Mouse (Mus musculus): ENCODE measurements around the gene Ccr9. TPM values are rescaled to one million over a fixed set of nuclear protein-coding genes. Genes with fewer than 3 reads are reported as not detected.
"Not testable (repeated sequence)": the region's sequence is repeated elsewhere in the genome, so short reads cannot be mapped to it uniquely, and the experiment has no call there.

Ccr9 gene
- polyA plus RNA-seq, 1 experiment from 2014 or later = 0.27 TPM

DNA sequence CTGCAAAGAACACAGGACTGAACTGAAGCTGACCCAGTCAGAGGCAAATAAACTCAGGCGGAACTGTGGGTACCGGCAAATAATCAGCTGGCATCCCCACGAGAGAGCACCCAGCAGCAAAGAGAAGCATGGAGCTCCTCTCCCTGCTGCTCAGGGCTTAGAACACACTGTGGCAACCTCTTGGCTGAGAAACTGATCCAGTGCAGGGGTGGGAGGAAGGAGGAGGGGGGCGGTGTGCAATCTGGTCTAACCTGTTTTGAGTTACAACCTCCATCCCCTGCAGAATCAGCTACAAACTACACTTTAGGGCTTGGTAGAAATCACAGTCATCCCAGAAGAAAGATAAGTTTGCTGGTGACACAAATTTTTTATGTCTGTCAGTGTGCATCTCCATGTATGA lies 26.9 kb upstream of the Ccr9 start:
- Histone ChIP-seq H3K9ac (no peak overlapping the region), H3K4me2 (replicated peaks) (no peak overlapping the region), H3K9me3 (ENCODE audit: control insufficient read depth, low read length) (no peaks in the 10 kb centered on the region), H3K27ac (no peak overlapping the region), H3K4me1 (replicated peaks; ENCODE audit: control insufficient read depth, insufficient read depth, low read length) (no peaks in the 10 kb centered on the region), H3K4me3 (replicated peaks; ENCODE audit: low read length) (no peak overlapping the region), H3K36me3 (replicated peaks; ENCODE audit: control insufficient read depth, insufficient read depth) (no peaks in the 10 kb centered on the region), H3K27me3 (ENCODE audit: control insufficient read depth, insufficient read depth, low read length) (no peaks in the 10 kb centered on the region)
- no peak for ATAC-seq (ENCODE audit: low FRiP score)
- WGBS = 65% methylated on average over 4 of the region's 4 CpGs
- no peak for DNase-seq (ENCODE audit: low spot score)

DNA sequence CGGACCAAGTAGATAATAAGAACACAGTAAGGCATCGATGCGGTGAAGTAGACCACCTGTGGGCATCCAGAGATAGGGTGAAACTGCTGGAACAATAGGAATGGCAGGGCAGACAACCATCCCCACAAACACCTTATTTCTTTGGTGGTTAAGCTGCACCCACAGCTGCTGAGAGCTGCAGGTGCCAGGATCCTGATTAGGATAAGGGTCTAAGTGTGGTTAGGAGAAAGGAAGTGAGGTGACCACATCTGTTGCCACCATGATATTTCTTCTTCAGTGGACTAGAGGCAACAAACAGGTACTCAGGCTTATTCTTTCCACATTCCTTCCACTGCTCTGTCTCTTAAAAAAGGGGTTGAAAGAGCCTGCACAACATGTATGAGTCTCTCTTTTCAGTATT lies 20.8 kb upstream of the Ccr9 start:
- Histone ChIP-seq H3K27ac (no peak overlapping the region), H3K9ac (no peak overlapping the region), H3K4me3 (replicated peaks; ENCODE audit: low read length) (no peak overlapping the region), H3K9me3 (ENCODE audit: control insufficient read depth, low read length) (no peaks in the 10 kb centered on the region), H3K36me3 (replicated peaks; ENCODE audit: control insufficient read depth, insufficient read depth) (no peaks in the 10 kb centered on the region), H3K4me2 (replicated peaks) (no peak overlapping the region), H3K27me3 (ENCODE audit: control insufficient read depth, insufficient read depth, low read length) (no peaks in the 10 kb centered on the region), H3K4me1 (replicated peaks; ENCODE audit: control insufficient read depth, insufficient read depth, low read length) (no peaks in the 10 kb centered on the region)
- ATAC-seq (ENCODE audit: low FRiP score) (no peak), DNase-seq (ENCODE audit: low spot score) (no peak)
- WGBS = 84% methylated on average over 3 of the region's 3 CpGs

DNA sequence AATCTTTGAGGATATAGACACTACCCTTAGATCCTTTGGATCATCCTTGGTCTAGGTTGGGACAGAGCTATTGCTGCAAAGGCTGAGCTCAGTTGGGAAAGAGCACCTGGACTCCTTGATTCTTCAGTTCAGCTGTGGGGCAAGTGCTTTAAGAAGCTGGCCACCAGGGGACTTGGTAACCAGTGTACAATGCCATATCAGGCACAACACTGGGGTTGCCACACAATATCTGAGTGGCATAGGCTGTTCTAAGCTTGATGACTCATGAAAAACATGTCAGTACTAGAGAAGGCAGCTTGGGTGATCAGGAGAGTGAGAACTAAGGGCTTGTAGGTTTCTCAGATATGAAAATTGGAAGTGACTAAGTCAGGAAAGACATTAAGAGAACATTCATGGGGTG lies 19.3 kb upstream of the Ccr9 start:
- no peak overlapping the region for H3K4me3 ChIP-seq (replicated peaks; ENCODE audit: low read length)
- H3K9me3 ChIP-seq (ENCODE audit: control insufficient read depth, low read length) = no peaks in the 10 kb centered on the region
- H3K27me3 ChIP-seq (ENCODE audit: control insufficient read depth, insufficient read depth, low read length) = no peaks in the 10 kb centered on the region
- no peaks in the 10 kb centered on the region for H3K4me1 ChIP-seq (replicated peaks; ENCODE audit: control insufficient read depth, insufficient read depth, low read length)
- no peak overlapping the region for H3K4me2 ChIP-seq (replicated peaks)
- no peak for DNase-seq (ENCODE audit: low spot score)
- no peak overlapping the region for H3K9ac ChIP-seq
- ATAC-seq (ENCODE audit: low FRiP score) = no peak
- H3K36me3 ChIP-seq (replicated peaks; ENCODE audit: control insufficient read depth, insufficient read depth) = no peaks in the 10 kb centered on the region
- H3K27ac ChIP-seq = no peak overlapping the region

DNA sequence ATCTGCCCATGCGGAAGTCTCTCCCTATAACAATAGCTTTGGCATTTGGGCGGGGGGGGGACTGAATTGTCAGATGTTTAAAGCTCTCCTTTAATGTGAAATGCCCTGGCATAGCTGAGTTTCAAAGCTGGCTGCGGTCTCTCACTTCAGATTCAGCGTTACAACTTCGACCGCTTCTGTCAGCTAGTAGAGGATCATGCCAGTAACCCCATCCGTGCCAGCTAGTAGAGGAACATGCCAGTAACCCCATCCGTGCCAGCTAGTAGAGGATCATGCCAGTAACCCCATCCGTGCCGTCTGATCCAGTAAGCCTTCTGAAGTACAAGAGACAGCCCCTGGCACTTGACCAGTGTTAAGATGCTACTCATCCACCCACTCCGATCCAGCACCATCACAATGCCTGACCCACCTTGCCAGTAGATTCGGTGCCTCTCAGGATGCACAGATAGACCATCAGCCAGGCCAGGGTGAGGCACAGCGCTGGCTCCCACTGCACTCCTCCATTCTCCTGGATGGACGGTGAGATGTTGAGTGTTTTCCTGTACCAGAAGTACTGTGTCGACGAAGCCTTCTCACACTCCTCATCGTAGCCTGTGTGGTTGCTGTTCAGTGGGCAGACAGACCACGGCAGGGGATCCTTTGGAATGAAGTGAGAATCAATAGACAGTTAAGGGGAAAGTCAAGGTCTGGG lies 18.1 kb upstream of the Ccr9 start:
- not testable (repeated sequence) for DNase-seq (ENCODE audit: low spot score)

DNA sequence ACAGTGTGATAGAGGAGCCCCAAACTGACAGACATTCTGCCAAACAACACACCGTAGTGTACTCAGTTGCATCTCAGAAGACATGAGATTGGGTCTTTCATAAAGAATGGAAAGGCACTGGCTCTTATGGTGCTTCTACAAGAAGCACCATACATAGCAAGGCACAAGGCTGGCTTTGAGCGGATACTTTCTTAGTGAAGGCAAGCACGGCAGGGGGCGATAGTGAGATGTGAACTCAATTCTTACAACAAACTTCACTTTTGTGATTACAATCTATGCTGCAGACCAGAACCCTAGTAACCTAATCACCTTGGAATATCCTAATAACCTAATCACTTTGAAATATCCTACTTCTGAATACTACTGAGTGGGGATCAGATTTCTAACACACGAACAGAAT lies 12.6 kb upstream of the Ccr9 start:
- 51% methylated on average over 5 of the region's 5 CpGs for WGBS
- H3K27ac ChIP-seq = no peak overlapping the region
- no peaks in the 10 kb centered on the region for H3K27me3 ChIP-seq (ENCODE audit: control insufficient read depth, insufficient read depth, low read length)
- no peaks in the 10 kb centered on the region for H3K36me3 ChIP-seq (replicated peaks; ENCODE audit: control insufficient read depth, insufficient read depth)
- no peak for ATAC-seq (ENCODE audit: low FRiP score)
- no peak overlapping the region for H3K4me3 ChIP-seq (replicated peaks; ENCODE audit: low read length)
- no peak overlapping the region for H3K4me2 ChIP-seq (replicated peaks)
- no peak for DNase-seq (ENCODE audit: low spot score)
- no peaks in the 10 kb centered on the region for H3K9me3 ChIP-seq (ENCODE audit: control insufficient read depth, low read length)
- no peak overlapping the region for H3K9ac ChIP-seq
- H3K4me1 ChIP-seq (replicated peaks; ENCODE audit: control insufficient read depth, insufficient read depth, low read length) = no peaks in the 10 kb centered on the region

More for the DNA sequence above, 18.1 kb upstream of the Ccr9 start:
- H3K27ac ChIP-seq; H3K9me3 ChIP-seq (ENCODE audit: control insufficient read depth, low read length); H3K4me2 ChIP-seq (replicated peaks); H3K27me3 ChIP-seq (ENCODE audit: control insufficient read depth, insufficient read depth, low read length); H3K4me3 ChIP-seq (replicated peaks; ENCODE audit: low read length); ATAC-seq (ENCODE audit: low FRiP score); H3K4me1 ChIP-seq (replicated peaks; ENCODE audit: control insufficient read depth, insufficient read depth, low read length); H3K36me3 ChIP-seq (replicated peaks; ENCODE audit: control insufficient read depth, insufficient read depth); H3K9ac ChIP-seq: not testable (repeated sequence)
- 84% methylated on average over 17 of the region's 18 CpGs for WGBS

DNA sequence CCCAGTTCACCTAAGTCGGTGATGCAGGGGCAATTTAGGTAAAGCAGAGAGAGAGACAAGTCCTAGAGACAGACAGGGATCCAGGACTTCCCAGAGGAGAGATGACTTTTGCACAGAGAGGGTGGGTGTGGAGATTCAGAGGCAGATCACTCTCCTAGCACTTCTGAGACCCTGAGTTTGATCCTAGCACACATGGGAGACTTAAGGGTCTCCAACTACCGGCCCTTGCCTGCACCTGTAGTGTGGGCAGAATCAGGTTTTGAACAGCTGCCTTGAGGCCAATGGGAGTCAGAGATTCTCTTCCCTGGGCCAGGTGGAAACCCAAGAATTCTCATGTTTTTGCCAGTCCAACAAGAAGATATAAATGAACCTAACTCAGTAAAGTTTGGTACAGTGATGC lies 959 bp downstream of the Ccr9 start:
- no peak for DNase-seq (ENCODE audit: low spot score)
- no peaks in the 10 kb centered on the region for H3K9me3 ChIP-seq (ENCODE audit: control insufficient read depth, low read length)
- H3K36me3 ChIP-seq (replicated peaks; ENCODE audit: control insufficient read depth, insufficient read depth) = no peaks in the 10 kb centered on the region
- no peak overlapping the region for H3K27ac ChIP-seq
- peak overlapping the region; percentile 48; the same call in 1 of the 2 replicates for H3K9ac ChIP-seq
- peaks cover 8% of the 10 kb centered on the region for H3K4me1 ChIP-seq (replicated peaks; ENCODE audit: control insufficient read depth, insufficient read depth, low read length)
- peaks cover 59% of the 10 kb centered on the region for H3K27me3 ChIP-seq (ENCODE audit: control insufficient read depth, insufficient read depth, low read length)
- WGBS = 38% methylated on average over 2 of the region's 2 CpGs
- no peak for ATAC-seq (ENCODE audit: low FRiP score)
- peak overlapping the region; percentile 40 for H3K4me3 ChIP-seq (replicated peaks; ENCODE audit: low read length)
- H3K4me2 ChIP-seq (replicated peaks) = peak overlapping the region; percentile 80

DNA sequence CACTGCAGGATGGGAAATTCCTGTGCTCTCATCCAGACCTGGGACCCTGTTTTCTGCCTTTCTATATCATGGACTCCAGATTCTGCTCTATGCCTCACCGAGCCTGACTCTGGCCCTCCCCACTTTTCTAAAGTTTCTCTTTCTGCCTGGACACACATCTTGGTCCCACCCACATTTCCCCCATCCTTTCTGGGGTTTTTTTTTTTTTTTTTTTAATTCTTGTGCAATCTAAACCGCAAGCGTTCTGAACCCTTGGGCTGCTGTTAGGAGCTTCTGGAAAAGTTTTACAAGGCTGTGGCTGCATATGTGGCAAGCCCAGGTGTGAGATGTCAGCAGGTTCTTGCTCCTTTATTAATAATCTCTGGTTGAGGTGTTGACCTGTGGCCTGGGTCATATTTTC lies 5.5 kb downstream of the Ccr9 start:
- Histone ChIP-seq H3K4me1 (replicated peaks; ENCODE audit: control insufficient read depth, insufficient read depth, low read length) (peaks cover 2% of the 10 kb centered on the region; the same call in 1 of the 2 replicates), H3K27me3 (ENCODE audit: control insufficient read depth, insufficient read depth, low read length) (peaks cover 25% of the 10 kb centered on the region), H3K9me3 (ENCODE audit: control insufficient read depth, low read length) (no peaks in the 10 kb centered on the region), H3K36me3 (replicated peaks; ENCODE audit: control insufficient read depth, insufficient read depth) (no peaks in the 10 kb centered on the region), H3K4me3 (replicated peaks; ENCODE audit: low read length) (no peak overlapping the region), H3K27ac (no peak overlapping the region), H3K9ac (no peak overlapping the region), H3K4me2 (replicated peaks) (no peak overlapping the region)
- ATAC-seq (ENCODE audit: low FRiP score) (no peak), DNase-seq (ENCODE audit: low spot score) (no peak)
- 58% methylated on average over 3 of the region's 3 CpGs for WGBS

DNA sequence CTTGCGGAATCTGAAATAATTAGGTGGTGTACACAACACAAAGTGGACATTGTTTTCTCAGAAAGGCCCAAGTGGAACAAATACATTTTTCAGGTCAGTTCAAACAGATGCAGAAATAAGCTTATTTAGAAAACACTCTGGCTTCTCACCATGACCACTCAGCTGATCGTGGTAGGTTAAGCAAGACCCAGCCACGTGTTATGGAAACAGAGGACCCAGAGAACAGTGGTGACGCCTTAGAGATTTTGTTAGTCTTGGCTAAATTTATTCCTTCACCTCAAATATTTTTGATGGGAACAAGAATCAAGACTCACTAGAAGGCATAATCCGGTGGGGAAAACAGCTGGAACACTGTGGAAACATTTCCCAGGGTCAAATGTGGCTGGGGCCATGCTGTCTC lies 8.0 kb downstream of the Ccr9 start:
- H3K27ac ChIP-seq = no peak overlapping the region
- H3K4me3 ChIP-seq (replicated peaks; ENCODE audit: low read length) = no peak overlapping the region
- no peak overlapping the region for H3K9ac ChIP-seq
- H3K36me3 ChIP-seq (replicated peaks; ENCODE audit: control insufficient read depth, insufficient read depth) = no peaks in the 10 kb centered on the region
- H3K4me1 ChIP-seq (replicated peaks; ENCODE audit: control insufficient read depth, insufficient read depth, low read length) = no peaks in the 10 kb centered on the region
- no peak overlapping the region for H3K4me2 ChIP-seq (replicated peaks)
- ATAC-seq (ENCODE audit: low FRiP score) (no peak), DNase-seq (ENCODE audit: low spot score) (no peak)
- 62% methylated on average over 5 of the region's 5 CpGs for WGBS
- no peaks in the 10 kb centered on the region for H3K9me3 ChIP-seq (ENCODE audit: control insufficient read depth, low read length)
- H3K27me3 ChIP-seq (ENCODE audit: control insufficient read depth, insufficient read depth, low read length) = peaks cover under 1% of the 10 kb centered on the region; the same call in 1 of the 2 replicates

DNA sequence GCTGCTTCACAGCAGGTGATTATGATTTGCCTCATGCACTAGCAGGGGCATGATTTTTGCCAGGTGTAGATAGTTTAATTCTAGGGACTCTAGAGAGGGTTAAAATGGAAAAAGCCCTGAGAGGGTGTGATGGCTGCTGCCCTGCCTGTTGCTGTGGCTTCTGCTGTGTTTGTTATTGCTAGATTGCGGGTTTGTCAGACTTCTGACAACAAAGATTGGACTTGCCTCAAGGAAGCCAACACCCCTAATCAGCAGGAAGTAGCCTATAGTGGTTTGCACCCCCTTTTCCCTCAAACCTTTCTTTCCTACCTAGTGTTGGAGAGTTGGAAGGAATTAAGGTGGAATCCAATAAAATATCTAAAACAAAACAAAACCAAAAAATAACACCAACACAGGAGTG lies 10.0 kb downstream of the Ccr9 start:
- WGBS = 81% methylated on average over 1 of the region's 1 CpGs
- H3K9ac ChIP-seq = no peak overlapping the region

More for the DNA sequence above, 10.0 kb downstream of the Ccr9 start:
- no peaks in the 10 kb centered on the region for H3K9me3 ChIP-seq (ENCODE audit: control insufficient read depth, low read length)
- DNase-seq (ENCODE audit: low spot score) = no peak
- peaks cover 15% of the 10 kb centered on the region; the same call in 1 of the 2 replicates for H3K36me3 ChIP-seq (replicated peaks; ENCODE audit: control insufficient read depth, insufficient read depth)
- H3K27me3 ChIP-seq (ENCODE audit: control insufficient read depth, insufficient read depth, low read length) = no peaks in the 10 kb centered on the region
- no peak overlapping the region for H3K4me2 ChIP-seq (replicated peaks)
- no peak overlapping the region for H3K4me3 ChIP-seq (replicated peaks; ENCODE audit: low read length)
- no peaks in the 10 kb centered on the region for H3K4me1 ChIP-seq (replicated peaks; ENCODE audit: control insufficient read depth, insufficient read depth, low read length)
- no peak overlapping the region for H3K27ac ChIP-seq
- ATAC-seq (ENCODE audit: low FRiP score) = no peak

Data from hindbrain, embryonic 14.5 days (tissue).